9 mouse cellular contexts compared by ENCODE assay signal in genomic region chr2:38423886-38424277, GRCm38 (mm10).
DNase-seq lines count a peak whose midpoint lies in the region; ATAC-seq and TF ChIP-seq lines count a peak whose summit lies in the region.
"Had no signal": no experiment of that assay in that cellular context is flagged by ENCODE, and none has a peak within 500 bp of the region (broad histone marks: within the 10 kb centered on the region; RNA-seq: fewer than 3 reads in every experiment).

No protein-coding gene starts in this region.

- no peak overlapping the region for H3K9ac ChIP-seq in kidney, embryonic 15.5 days
- peak overlapping the region; percentile 43 for H3K9ac ChIP-seq in forebrain, postnatal 0 days
- peak overlapping the region; percentile 18 for H3K9ac ChIP-seq in midbrain, embryonic 15.5 days
- H3K9ac ChIP-seq in lung, postnatal 0 days (replicated peaks; ENCODE audit: low read depth), result no peak overlapping the region

- H3K36me3 ChIP-seq in kidney, embryonic 15.5 days, result no peaks in the 10 kb centered on the region
- H3K36me3 ChIP-seq in forebrain, postnatal 0 days (ENCODE audit: insufficient read depth), result no peaks in the 10 kb centered on the region
- H3K36me3 ChIP-seq in midbrain, embryonic 15.5 days (replicated peaks), result no peaks in the 10 kb centered on the region
- no peaks in the 10 kb centered on the region for H3K36me3 ChIP-seq in lung, postnatal 0 days (ENCODE audit: insufficient read depth, low read length)

- 28% methylated on average over 7 of the region's 7 CpGs for WGBS in kidney, embryonic 15.5 days
- 12% methylated on average over 7 of the region's 7 CpGs for WGBS in forebrain, postnatal 0 days
- 15% methylated on average over 7 of the region's 7 CpGs for WGBS in midbrain, embryonic 15.5 days
- 40% methylated on average over 7 of the region's 7 CpGs for WGBS in lung, postnatal 0 days

- no peak for TF ChIP-seq EP300 in lung, postnatal 0 days (IDR thresholded peaks at IDR 0.05)

- peak overlapping the region; percentile 47 for H3K4me2 ChIP-seq in kidney, embryonic 15.5 days
- peak overlapping the region; percentile 39 for H3K4me2 ChIP-seq in forebrain, postnatal 0 days (ENCODE audit: low read depth)
- peak overlapping the region; percentile 36 for H3K4me2 ChIP-seq in midbrain, embryonic 15.5 days
- H3K4me2 ChIP-seq in lung, postnatal 0 days (replicated peaks; ENCODE audit: low read depth, low read length), result no peak overlapping the region

- H3K4me1 ChIP-seq in kidney, embryonic 15.5 days, result peaks cover 8% of the 10 kb centered on the region
- no peaks in the 10 kb centered on the region for H3K4me1 ChIP-seq in forebrain, postnatal 0 days (ENCODE audit: insufficient read depth)
- H3K4me1 ChIP-seq in midbrain, embryonic 15.5 days, result peaks cover 19% of the 10 kb centered on the region
- no peaks in the 10 kb centered on the region for H3K4me1 ChIP-seq in lung, postnatal 0 days (ENCODE audit: insufficient read depth, low read depth, low read length)

- peaks cover 4% of the 10 kb centered on the region; the same call in 1 of the 2 replicates for H3K27me3 ChIP-seq in kidney, embryonic 15.5 days
- no peaks in the 10 kb centered on the region for H3K27me3 ChIP-seq in forebrain, postnatal 0 days (ENCODE audit: insufficient read depth, low read length)
- no peaks in the 10 kb centered on the region for H3K27me3 ChIP-seq in midbrain, embryonic 15.5 days (replicated peaks)
- H3K27me3 ChIP-seq in lung, postnatal 0 days (replicated peaks; ENCODE audit: insufficient read depth, low read length), result no peaks in the 10 kb centered on the region

- no peak for ATAC-seq in kidney, embryonic 15.5 days (replicated peaks; ENCODE audit: low FRiP score)
- peak; percentile 12 for ATAC-seq in forebrain, postnatal 0 days
- peak; percentile 32; the same call in 1 of the 2 replicates for ATAC-seq in midbrain, embryonic 15.5 days (replicated peaks)
- no peak for ATAC-seq in megakaryocyte-erythroid progenitor cell, adult 5-6 weeks (replicated peaks; ENCODE audit: low FRiP score, low TSS enrichment, poor library complexity, severe bottlenecking)
- ATAC-seq in lung, postnatal 0 days, result no peak

- no peak overlapping the region for H3K27ac ChIP-seq in kidney, embryonic 15.5 days
- peak overlapping the region; percentile 50; the same call in 1 of the 2 replicates for H3K27ac ChIP-seq in forebrain, postnatal 0 days (ENCODE audit: low read depth, low read length)
- peak overlapping the region; percentile 78 for H3K27ac ChIP-seq in midbrain, embryonic 15.5 days
- H3K27ac ChIP-seq in lung, postnatal 0 days (ENCODE audit: low read length), result no peak overlapping the region
- H3K27ac ChIP-seq: macrophage had no signal

- TF ChIP-seq CTCF in forebrain, postnatal 0 days (IDR thresholded peaks at IDR 0.05; ENCODE audit: low read depth), result no peak
- no peak for TF ChIP-seq CTCF in lung, postnatal 0 days (IDR thresholded peaks at IDR 0.05)

- no peak for DNase-seq in kidney, adult 18-20 months
- peak; percentile 54 for DNase-seq in cerebellum, adult 9-10 months
- no peak for DNase-seq in forebrain, postnatal 0 days
- no peak for DNase-seq in kidney, postnatal 36 days
- no peak for DNase-seq in lung, postnatal 0 days (ENCODE audit: low spot score)

- no peaks in the 10 kb centered on the region for H3K9me3 ChIP-seq in kidney, embryonic 15.5 days (replicated peaks)
- H3K9me3 ChIP-seq in forebrain, postnatal 0 days (ENCODE audit: low read length), result no peaks in the 10 kb centered on the region
- no peaks in the 10 kb centered on the region for H3K9me3 ChIP-seq in midbrain, embryonic 15.5 days
- no peaks in the 10 kb centered on the region for H3K9me3 ChIP-seq in lung, postnatal 0 days (ENCODE audit: low read length)

- no peak overlapping the region for H3K4me3 ChIP-seq in kidney, embryonic 15.5 days (replicated peaks)
- H3K4me3 ChIP-seq in forebrain, postnatal 0 days (ENCODE audit: low read depth, low read length), result no peak overlapping the region
- H3K4me3 ChIP-seq in midbrain, embryonic 15.5 days, result no peak overlapping the region
- H3K4me3 ChIP-seq in lung, postnatal 0 days (ENCODE audit: low read depth, low read length), result no peak overlapping the region

Comparison
In these comparisons a context has a peak if more than half of its experiments do, and no peak if none do; other contexts are left out.
1. ATAC-seq: peak in forebrain, postnatal 0 days (single experiment) and midbrain, embryonic 15.5 days (single experiment); none in kidney, embryonic 15.5 days (single experiment), megakaryocyte-erythroid progenitor cell, adult 5-6 weeks (single experiment) and lung, postnatal 0 days (single experiment).
2. H3K27ac ChIP-seq: peak in forebrain, postnatal 0 days (single experiment) and midbrain, embryonic 15.5 days (single experiment); none in kidney, embryonic 15.5 days (single experiment) and lung, postnatal 0 days (single experiment).
3. H3K9ac ChIP-seq: peak in forebrain, postnatal 0 days (single experiment) and midbrain, embryonic 15.5 days (single experiment); none in kidney, embryonic 15.5 days (single experiment) and lung, postnatal 0 days (single experiment).